In genomic region chr11:49406784-49407183, GRCm38 (mm10) we compare ENCODE assay signal across 25 mouse cellular contexts. TPM values are rescaled to one million over a fixed set of nuclear protein-coding genes. Genes with fewer than 3 reads are reported as not detected.
DNase-seq lines count a peak whose midpoint lies in the region; ATAC-seq and TF ChIP-seq lines count a peak whose summit lies in the region.
"Had no signal": no experiment of that assay in that cellular context is flagged by ENCODE, and none has a peak within 500 bp of the region (broad histone marks: within the 10 kb centered on the region; RNA-seq: fewer than 3 reads in every experiment).

No protein-coding gene starts in this region.

- H3K9me3 ChIP-seq in CH12.LX (replicated peaks; ENCODE audit: low read length) (no peaks in the 10 kb centered on the region), ES-E14 (ENCODE audit: control insufficient read depth, insufficient read depth, low read depth, low read length) (no peaks in the 10 kb centered on the region)
- H3K9me3 ChIP-seq: G1E had no signal

- no peak for TF ChIP-seq RAD21 in CH12.LX (IDR thresholded peaks at IDR 0.05; ENCODE audit: low read depth, low read length)

- H3K27ac ChIP-seq in CH12.LX (ENCODE audit: insufficient read depth, low read depth) (no peak overlapping the region), ES-E14 (ENCODE audit: insufficient read depth, low read depth, low read length, poor library complexity, severe bottlenecking) (no peak overlapping the region)

- H3K36me3 ChIP-seq in CH12.LX (replicated peaks in 1 of 2; ENCODE audit: control insufficient read depth in 1 of 2, insufficient read depth in 1 of 2, low read length in 1 of 2) (no peaks in the 10 kb centered on the region), ES-E14 (ENCODE audit: control insufficient read depth, insufficient read depth, low read length, poor library complexity, severe bottlenecking) (no peaks in the 10 kb centered on the region)
- H3K36me3 ChIP-seq: G1E had no signal

- no peak for ATAC-seq in granulocyte monocyte progenitor cell, adult 5-6 weeks (replicated peaks; ENCODE audit: poor library complexity, severe bottlenecking)
- ATAC-seq: activated CD4-positive, CD25-positive, alpha-beta regulatory T cell, adult 4 months; CD4-positive, CD25-positive, alpha-beta regulatory T cell, adult 4 months; Patski had no signal

- no peak for TF ChIP-seq POLR2A in CH12.LX (IDR thresholded peaks at IDR 0.05; ENCODE audit: low read depth, low read length)

- no peaks in the 10 kb centered on the region for H3K27me3 ChIP-seq in CH12.LX (replicated peaks)
- H3K27me3 ChIP-seq: Patski had no signal

- no peak for TF ChIP-seq EP300 in CH12.LX (IDR thresholded peaks at IDR 0.05; ENCODE audit: low read length)

- H3K4me3 ChIP-seq in CH12.LX (replicated peaks in 1 of 3; ENCODE audit: low read depth in 2 of 3, low read length in 2 of 3, poor library complexity in 1 of 3) = no peak overlapping the region
- H3K4me3 ChIP-seq in ES-E14 (ENCODE audit: insufficient read depth in 1 of 2, low read depth in 1 of 2, low read length in 2 of 2, poor library complexity in 1 of 2, severe bottlenecking in 1 of 2) = no peak overlapping the region

- H3K9ac ChIP-seq in CH12.LX (ENCODE audit: insufficient read depth, low read depth) (no peak overlapping the region), ES-E14 (ENCODE audit: insufficient read depth, low read depth, low read length, poor library complexity, severe bottlenecking) (no peak overlapping the region)

- H3K79me2 ChIP-seq in CH12.LX (replicated peaks; ENCODE audit: control insufficient read depth, extremely low read depth, insufficient read depth, poor library complexity, severe bottlenecking) = no peaks in the 10 kb centered on the region

- dilution Hi-C loops in CH12.LX (cut with MboI; ENCODE audit: extremely low pct_ligation_motif_present, extremely low pct_unique_long_range_greater_than_20kb, low sequenced_read_pairs) = no loop called here

- DNase-seq in CH12.LX (ENCODE audit: extremely low read depth) (no peak), ES-E14 (ENCODE audit: low read depth, low spot score) (no peak)
- DNase-seq in embryo, embryonic 9.5 days (ENCODE audit: extremely low spot score) = no peak
- DNase-seq: adrenal gland, adult 2 months; adrenal gland, adult 8-10 months; adrenal gland, postnatal 10 days; adrenal gland, postnatal 14 days; adrenal gland, postnatal 25 days; adrenal gland, postnatal 36 days; B cell, adult 2 months; cerebellum, adult 11 months; cerebellum, adult 11-12 months; cerebellum, adult 18-20 months; cerebellum, adult 2 months; cerebellum, adult 8-10 months had no signal

- H3K4me1 ChIP-seq in CH12.LX (ENCODE audit: control insufficient read depth in 1 of 2, insufficient read depth in 2 of 2) = 0 out of 4 replicates have a peak, but pooled peaks cover 0 to 3% of the 10 kb centered on the region in 2 experiments
- H3K4me1 ChIP-seq in ES-E14 (ENCODE audit: control insufficient read depth in 2 of 2, insufficient read depth in 2 of 2, low read length in 2 of 2, poor library complexity in 1 of 2) = no peaks in the 10 kb centered on the region

- no peak for TF ChIP-seq CTCF in CH12.LX (conservative IDR thresholded peaks at IDR 0.05 in 1 of 2, IDR thresholded peaks at IDR 0.05 in 1 of 2; ENCODE audit: low read depth in 2 of 2, low read length in 2 of 2)

- in situ Hi-C loops in CH12.LX (cut with MboI; ENCODE audit: low pct_ligation_motif_present, low pct_unique_long_range_greater_than_20kb, low sequenced_read_pairs) (loop anchor here (25.0 kb wide), 2 partner anchors 219 to 544 kb away; partner anchors contain the start of genes Btnl9 and Irgm1), ES-E14 (cut with MboI; ENCODE audit: low sequenced_read_pairs in 2 of 2, unreplicated experiment in 2 of 2) (no loop called here)

- H3K4me2 ChIP-seq in CH12.LX (ENCODE audit: insufficient read depth, low read depth, poor library complexity, severe bottlenecking) = no peak overlapping the region

TF ChIP-seq in CH12.LX, 34 proteins besides CTCF, POLR2A, EP300 and RAD21:
- TF ChIP-seq MAFK (IDR thresholded peaks at IDR 0.05; ENCODE audit: insufficient replicate concordance, low read length) = peak; percentile 74
- no peak for TF ChIP-seq ZC3H11A (IDR thresholded peaks at IDR 0.05; ENCODE audit: low read depth, low read length)
- no peak for TF ChIP-seq ZMIZ1 (IDR thresholded peaks at IDR 0.05; ENCODE audit: low read depth, low read length)
- TF ChIP-seq IRF4 (IDR thresholded peaks at IDR 0.05; ENCODE audit: low read depth, low read length) = no peak
- TF ChIP-seq ZKSCAN1 (IDR thresholded peaks at IDR 0.05; ENCODE audit: borderline replicate concordance, low read depth, low read length) = no peak

TF ChIP-seq in ES-E14, 5 proteins besides CTCF, POLR2A, EP300 and RAD21:
- no peak for TF ChIP-seq ZC3H11A (IDR thresholded peaks at IDR 0.05; ENCODE audit: borderline replicate concordance, low read depth, low read length)
- TF ChIP-seq MAFK (IDR thresholded peaks at IDR 0.05; ENCODE audit: insufficient read depth, low read depth, low read length) = peak; percentile 71; the same call in 1 of the 2 replicates
TF ChIP-seq in ES-E14: peak in this region for 1.

RNA-seq across cellular contexts. Expression of gene Olfr1389, which starts 16.1 kb away (rescaled TPM):
- total RNA-seq in CH12.LX (2012; rRNA removed) = not detected in 2 replicates
- not detected in 2 replicates for total RNA-seq in CH12.LX (2014; rRNA removed)
- not detected in 2 replicates for polyA plus RNA-seq in CH12.LX (2012; ENCODE audit: insufficient read length, low read depth)
- not detected in 2 replicates for total RNA-seq in ES-E14 (2012; rRNA removed)
- total RNA-seq in granulocyte monocyte progenitor cell, adult 5-6 weeks (2014; fragmentation: Nextera tagmentation) = not detected in 2 replicates
- total RNA-seq in granulocyte monocyte progenitor cell, adult 5-6 weeks (2017) = not detected in 2 replicates
- total RNA-seq: adrenal gland, adult 18-20 months; adrenal gland, adult 2 months; adrenal gland, adult 8-10 months; adrenal gland, postnatal 10 days; adrenal gland, postnatal 14 days; adrenal gland, postnatal 25 days; adrenal gland, postnatal 36 days; adrenal gland, postnatal 4 days; MEL had no signal
- polyA plus RNA-seq: activated CD4-positive, CD25-positive, alpha-beta regulatory T cell, adult 4 months; adrenal gland, adult 2 months; brain, embryonic 14.5 days; C2C12; CD4-positive, CD25-positive, alpha-beta regulatory T cell, adult 4 months; cerebellum, adult 2 months; G1E; Patski had no signal

RNA-seq across cellular contexts. Expression of gene Olfr1388, which starts 29.6 kb away (rescaled TPM):
- total RNA-seq in CH12.LX (2012; rRNA removed) (not detected in 2 replicates), CH12.LX (2014; rRNA removed) (not detected in 2 replicates), ES-E14 (2012; rRNA removed) (8.4 and 9.4 TPM in 2 replicates)
- not detected in 2 replicates for polyA plus RNA-seq in CH12.LX (2012; ENCODE audit: insufficient read length, low read depth)
- total RNA-seq in granulocyte monocyte progenitor cell, adult 5-6 weeks (2014; fragmentation: Nextera tagmentation) = not detected in 2 replicates
- 0.09 and 0.21 TPM in 2 replicates for total RNA-seq in granulocyte monocyte progenitor cell, adult 5-6 weeks (2017)
- polyA plus RNA-seq: activated CD4-positive, CD25-positive, alpha-beta regulatory T cell, adult 4 months; adrenal gland, adult 2 months; C2C12; CD4-positive, CD25-positive, alpha-beta regulatory T cell, adult 4 months; Patski had no signal

RNA-seq across cellular contexts. Expression of gene Olfr1387, which starts 48.4 kb away (rescaled TPM):
- total RNA-seq in CH12.LX (2012; rRNA removed) (not detected in 2 replicates), CH12.LX (2014; rRNA removed) (not detected in 2 replicates), ES-E14 (2012; rRNA removed) (not detected in 2 replicates)
- polyA plus RNA-seq in CH12.LX (2012; ENCODE audit: insufficient read length, low read depth) = not detected in 2 replicates
- total RNA-seq in granulocyte monocyte progenitor cell, adult 5-6 weeks (2014; fragmentation: Nextera tagmentation) = not detected in 2 replicates
- total RNA-seq in granulocyte monocyte progenitor cell, adult 5-6 weeks (2017) = not detected in 2 replicates
- total RNA-seq: adrenal gland, adult 18-20 months; adrenal gland, adult 2 months; adrenal gland, adult 8-10 months; adrenal gland, postnatal 10 days; adrenal gland, postnatal 14 days; adrenal gland, postnatal 25 days; adrenal gland, postnatal 36 days; adrenal gland, postnatal 4 days; MEL had no signal
- polyA plus RNA-seq: adrenal gland, adult 2 months; brain, embryonic 14.5 days; C2C12; CD4-positive, CD25-positive, alpha-beta regulatory T cell, adult 4 months; cerebellum, adult 2 months; G1E; Patski had no signal

RNA-seq across cellular contexts. Expression of gene Olfr1386, which starts 58.1 kb away (rescaled TPM):
- total RNA-seq in CH12.LX (2012; rRNA removed) (not detected in 2 replicates), CH12.LX (2014; rRNA removed) (not detected in 2 replicates), ES-E14 (2012; rRNA removed) (not detected in 2 replicates)
- polyA plus RNA-seq in CH12.LX (2012; ENCODE audit: insufficient read length, low read depth) = not detected in 2 replicates
- total RNA-seq in granulocyte monocyte progenitor cell, adult 5-6 weeks (2014; fragmentation: Nextera tagmentation) = not detected in 2 replicates
- not detected in 2 replicates for total RNA-seq in granulocyte monocyte progenitor cell, adult 5-6 weeks (2017)
- total RNA-seq: adrenal gland, adult 18-20 months; adrenal gland, adult 2 months; adrenal gland, adult 8-10 months; adrenal gland, postnatal 10 days; adrenal gland, postnatal 14 days; adrenal gland, postnatal 25 days; adrenal gland, postnatal 36 days; adrenal gland, postnatal 4 days; MEL had no signal
- polyA plus RNA-seq: activated CD4-positive, CD25-positive, alpha-beta regulatory T cell, adult 4 months; adrenal gland, adult 2 months; brain, embryonic 14.5 days; C2C12; CD4-positive, CD25-positive, alpha-beta regulatory T cell, adult 4 months; cerebellum, adult 2 months; G1E; Patski had no signal
